Mouse (Mus musculus) lung, adult 2 months (tissue): Measurements from ENCODE around the gene Nek11. TPM values are rescaled to one million over a fixed set of nuclear protein-coding genes. Genes with fewer than 3 reads are reported as not detected.

Source experiments
- DNase-seq: peaks from one replicate; pipeline ENCODE4 v3.0.0; 2022
- H3K4me1 ChIP-seq: fragments of 200-500 bp; 2 replicates; pipeline ENCODE4 v1.6.1; 2011; ENCODE audit warnings: low read length; ENCODE audit not compliant: control insufficient read depth, insufficient read depth
- H3K4me3 ChIP-seq: fragments of 200-500 bp; replicated peaks from 2 replicates; pipeline ENCODE3; 2011; ENCODE audit warnings: low read depth, mild to moderate bottlenecking, control low read depth, low read length; ENCODE audit errors: extremely low read depth
- CTCF ChIP-seq: fragments of 200-500 bp; IDR thresholded peaks from 2 replicates; pipeline ENCODE4 v1.5.1; 2011; ENCODE audit warnings: mild to moderate bottlenecking, low read length, control low read depth; ENCODE audit not compliant: insufficient read depth
- POLR2A ChIP-seq: fragments of 200-500 bp; IDR thresholded peaks from 2 replicates; pipeline ENCODE4 v1.6.1; 2011; ENCODE audit warnings: low read depth, mild to moderate bottlenecking, control low read depth, low read length, borderline replicate concordance; ENCODE audit errors: extremely low read depth
- WGBS: fragments of 180-500 bp; shearing (Covaris S2); methylation state at CpG from one replicate; pipeline ENCODE4 v1.1.7; 2018; 5-methylcytosine and 5-hydroxymethylcytosine counted together
- polyA plus RNA-seq: library from polyadenylated mRNA; depleted of rRNA; stranded (reverse); fragments of >200 nt; gene quantifications from 2 replicates; pipeline ENCODE4 v1.2.3, GENCODE M21; 2012

Gene Nek11
- polyA plus RNA-seq, 1 experiment, result 1.3 TPM

- no peak for DNase-seq
- 79% methylated on average over 10 of the region's 10 CpGs for WGBS
- H3K4me1 ChIP-seq, result no peaks in the 10 kb centered on the region
- TF ChIP-seq POLR2A (no peak), CTCF (no peak)
- H3K4me3 ChIP-seq, result no peak overlapping the region
Measured at GRCm38 (mm10) chr9:105313250-105313649, 82.1 kb downstream of the Nek11 start.

DNA sequence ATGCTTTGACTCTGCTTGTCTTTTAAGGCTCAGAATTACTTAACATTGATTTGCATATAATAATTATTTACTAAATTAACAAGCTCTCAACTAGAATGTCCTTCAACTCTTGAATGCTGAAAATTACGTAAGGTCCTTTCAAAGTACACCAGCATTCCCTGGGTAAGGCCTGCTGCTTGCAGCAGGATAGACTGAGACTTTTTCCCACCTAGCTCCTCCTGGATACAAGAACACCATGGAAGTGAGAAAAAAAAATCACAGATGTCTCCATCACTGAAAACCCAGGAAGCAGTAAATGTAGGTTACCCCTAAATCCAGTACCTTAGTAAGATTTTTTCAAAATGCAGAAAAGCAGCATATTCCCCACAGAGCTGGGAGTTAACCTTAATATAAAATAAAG, 82.6 kb downstream of the Nek11 start:
- WGBS, result 89% methylated on average over 1 of the region's 1 CpGs
- Histone ChIP-seq H3K4me3 (no peak overlapping the region), H3K4me1 (no peaks in the 10 kb centered on the region)
- no peak for TF ChIP-seq POLR2A
- no peak for TF ChIP-seq CTCF
- DNase-seq, result no peak

- Histone ChIP-seq H3K4me3 (no peak overlapping the region), H3K4me1 (no peaks in the 10 kb centered on the region)
- 33% methylated on average over 9 of the region's 9 CpGs for WGBS
- TF ChIP-seq POLR2A (no peak), CTCF (no peak)
- no peak for DNase-seq
Measured at GRCm38 (mm10) chr9:105309553-105310281, 85.6 kb downstream of the Nek11 start.

DNA sequence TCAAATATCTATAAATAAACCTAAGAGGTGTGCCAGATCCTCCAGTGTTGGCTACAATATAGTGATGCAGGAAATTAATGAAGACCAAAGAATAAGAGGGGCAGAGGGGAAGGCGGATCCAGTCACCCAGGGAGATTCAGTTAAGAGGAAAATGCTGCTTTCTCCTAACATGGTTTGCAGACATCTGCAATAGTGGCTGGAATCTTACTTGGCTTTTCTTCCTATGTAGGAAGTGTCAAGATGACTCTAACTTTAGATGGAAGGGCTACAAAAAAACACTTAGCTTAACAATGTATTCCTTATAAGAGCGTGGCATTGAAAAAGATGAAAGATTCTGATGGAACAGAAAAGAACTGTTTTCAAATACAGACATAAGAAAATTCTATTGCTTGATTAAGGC, 89.3 kb downstream of the Nek11 start:
- 66% methylated on average over 2 of the region's 2 CpGs for WGBS
- Histone ChIP-seq H3K4me3 (no peak overlapping the region), H3K4me1 (no peaks in the 10 kb centered on the region)
- DNase-seq, result no peak
- TF ChIP-seq POLR2A, result no peak
- TF ChIP-seq CTCF, result no peak

- DNase-seq, result no peak
- 69% methylated on average over 3 of the region's 3 CpGs for WGBS
- Histone ChIP-seq H3K4me3 (no peak overlapping the region), H3K4me1 (no peaks in the 10 kb centered on the region)
- TF ChIP-seq POLR2A, result no peak
- no peak for TF ChIP-seq CTCF
Measured at GRCm38 (mm10) chr9:105302230-105302629, 93.1 kb downstream of the Nek11 start.

DNA sequence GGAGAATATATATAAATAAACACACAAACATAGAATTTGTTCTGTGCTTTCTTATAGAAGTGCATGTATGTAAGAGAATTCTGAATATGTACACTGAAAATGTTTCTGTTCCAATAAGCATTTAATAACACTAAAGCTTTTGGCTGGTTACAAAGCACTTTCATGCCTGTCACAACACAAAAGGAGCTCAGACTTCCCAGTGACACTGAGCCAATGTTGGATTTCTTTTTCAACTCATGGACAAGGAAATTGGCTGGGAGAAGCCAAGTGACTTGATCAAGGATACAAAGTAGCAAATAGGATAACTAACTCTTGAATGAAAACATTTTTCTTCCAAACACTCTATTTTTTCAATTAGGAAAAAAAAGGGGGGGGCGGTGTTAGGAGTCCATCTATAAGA, 93.9 kb downstream of the Nek11 start:
- no peak for DNase-seq
- Histone ChIP-seq H3K4me3 (no peak overlapping the region), H3K4me1 (no peaks in the 10 kb centered on the region)
- WGBS, result 94% methylated on average over 1 of the region's 1 CpGs
- no peak for TF ChIP-seq POLR2A
- no peak for TF ChIP-seq CTCF

DNA sequence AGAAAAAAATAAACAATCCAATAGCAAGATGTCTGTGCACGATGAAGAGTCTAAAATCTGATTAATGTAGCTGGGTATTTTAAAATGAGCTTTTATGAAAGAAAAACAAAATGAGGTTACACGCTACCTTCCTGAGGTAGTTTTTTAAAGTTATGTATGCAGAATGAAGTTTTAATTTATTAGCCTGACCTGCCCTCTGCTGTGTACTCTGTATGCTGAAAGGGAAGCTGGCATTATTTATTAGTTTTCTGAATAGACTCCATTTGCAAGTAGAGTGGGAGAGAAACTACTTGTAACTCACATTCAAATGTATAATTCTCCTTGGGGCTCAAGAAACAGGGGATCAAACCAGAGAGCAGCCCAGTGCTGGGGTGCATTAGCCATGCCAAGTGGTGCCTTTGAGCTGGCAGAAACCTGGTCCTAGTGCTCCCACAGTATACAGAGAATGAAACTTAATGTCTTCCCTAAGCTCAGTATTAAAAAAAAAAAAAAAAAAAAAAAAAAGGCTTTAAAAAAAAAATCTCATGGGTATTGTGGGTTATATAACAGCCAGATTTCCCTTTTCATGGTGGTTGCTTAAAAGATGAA, 94.5 kb downstream of the Nek11 start:
- no peak for TF ChIP-seq CTCF
- no peak for TF ChIP-seq POLR2A
- Histone ChIP-seq H3K4me1 (no peaks in the 10 kb centered on the region), H3K4me3 (no peak overlapping the region)
- DNase-seq, result no peak
- 79% methylated on average over 2 of the region's 2 CpGs for WGBS

DNA sequence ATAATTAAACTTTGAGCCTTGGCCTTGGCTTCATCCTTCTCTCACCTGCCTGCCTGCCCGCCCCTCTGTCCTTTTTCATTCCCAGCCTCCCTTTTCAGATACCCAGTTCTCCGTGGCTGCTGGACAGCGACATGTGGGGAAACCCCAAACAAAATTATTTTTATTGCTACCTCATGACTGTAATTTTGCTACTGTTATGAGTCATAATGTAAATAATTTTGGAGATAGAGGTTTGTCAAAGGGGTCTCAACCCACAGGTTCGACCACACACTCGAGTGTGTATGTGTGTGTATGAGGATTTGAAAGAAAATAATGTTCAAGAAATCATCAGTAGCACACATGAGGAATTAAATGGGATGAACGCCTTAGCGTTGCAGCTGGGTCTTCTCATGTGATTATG, 110.7 kb downstream of the Nek11 start:
- no peaks in the 10 kb centered on the region for H3K4me1 ChIP-seq
- no peak for TF ChIP-seq CTCF
- no peak for TF ChIP-seq POLR2A
- DNase-seq, result no peak
- H3K4me3 ChIP-seq, result no peak overlapping the region
- WGBS, result 34% methylated on average over 7 of the region's 7 CpGs

GRCm38 (mm10) chr9:105282725-105283124, 112.6 kb downstream of the Nek11 start:
- Histone ChIP-seq H3K4me1 (no peaks in the 10 kb centered on the region), H3K4me3 (no peak overlapping the region)
- DNase-seq, result no peak
- WGBS, result 16% methylated on average over 4 of the region's 4 CpGs
- no peak for TF ChIP-seq POLR2A
- TF ChIP-seq CTCF, result peak; percentile 63

- 84% methylated on average over 3 of the region's 3 CpGs for WGBS
- H3K4me3 ChIP-seq, result no peak overlapping the region
- no peak for TF ChIP-seq CTCF
- no peak for TF ChIP-seq POLR2A
- H3K4me1 ChIP-seq, result no peaks in the 10 kb centered on the region
- no peak for DNase-seq
Measured at GRCm38 (mm10) chr9:105274925-105275324, 120.4 kb downstream of the Nek11 start.
